Mouse (Mus musculus) right cerebral cortex, postnatal 4 days (tissue): Measurements from ENCODE around the gene Cacna1c.

ENCODE experiments used
- DNase-seq: peaks from one replicate; pipeline ENCODE4 v3.0.0-alpha.2; 2022

The Cacna1c gene

DNA sequence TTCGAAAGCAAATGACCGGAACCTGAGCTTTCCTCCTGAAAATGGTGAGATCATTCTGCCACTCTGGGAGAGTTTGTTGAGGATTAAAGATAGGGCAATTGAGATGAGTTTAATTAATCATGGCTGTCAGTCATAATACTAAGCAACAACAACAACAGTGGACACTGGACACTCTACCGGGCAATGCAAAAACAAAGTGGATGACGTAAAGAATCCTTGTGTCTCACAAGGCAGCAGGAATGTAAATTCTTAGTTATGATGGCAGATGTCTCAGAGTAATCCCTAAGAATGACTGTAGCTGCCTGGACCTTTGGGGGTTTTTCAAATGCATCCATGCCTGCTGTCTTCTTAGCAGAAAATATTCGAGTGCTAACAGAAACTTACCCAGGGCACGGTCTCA, 471.8 kb downstream of the Cacna1c start:
- DNase-seq: no peak

DNA sequence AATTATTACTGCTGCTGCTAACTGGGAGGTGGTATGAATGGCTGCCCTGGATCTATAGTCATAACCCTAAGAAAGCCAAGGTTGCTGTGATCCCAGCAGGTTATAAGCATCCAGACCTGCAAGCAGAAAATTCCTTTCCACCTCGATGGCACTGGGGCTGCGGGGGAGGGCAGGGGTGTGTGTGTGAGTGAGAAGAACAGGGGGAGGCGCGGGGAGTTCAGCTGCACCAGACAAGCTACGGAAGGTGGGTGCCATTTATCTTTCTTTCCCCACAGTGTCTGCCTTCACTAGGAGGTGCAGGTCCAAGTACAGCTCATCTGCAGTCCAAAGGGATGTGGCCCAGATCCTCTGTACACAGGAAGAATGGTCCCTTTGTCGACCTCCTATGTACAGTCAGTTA, 473.9 kb downstream of the Cacna1c start:
- DNase-seq: no peak

DNA sequence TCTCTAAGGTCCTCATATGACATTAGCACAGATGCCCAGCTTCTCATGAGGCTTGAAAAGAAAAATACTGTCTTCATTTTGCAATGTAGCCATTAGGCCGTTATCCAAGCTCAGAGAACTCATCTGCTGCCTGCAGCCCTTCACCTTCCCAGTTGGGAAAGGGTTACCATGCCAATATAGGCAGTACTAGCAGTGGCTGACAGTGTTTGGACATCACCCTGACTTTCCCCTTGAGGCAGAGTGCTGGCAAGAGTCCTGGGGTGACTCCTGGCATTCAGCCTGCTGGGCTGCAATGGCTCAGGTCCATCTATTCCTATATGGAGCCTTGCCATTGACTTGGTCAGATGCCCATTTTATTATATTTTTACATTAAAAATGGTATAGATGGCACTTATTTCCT, 476.7 kb downstream of the Cacna1c start:
- no peak for DNase-seq

DNA sequence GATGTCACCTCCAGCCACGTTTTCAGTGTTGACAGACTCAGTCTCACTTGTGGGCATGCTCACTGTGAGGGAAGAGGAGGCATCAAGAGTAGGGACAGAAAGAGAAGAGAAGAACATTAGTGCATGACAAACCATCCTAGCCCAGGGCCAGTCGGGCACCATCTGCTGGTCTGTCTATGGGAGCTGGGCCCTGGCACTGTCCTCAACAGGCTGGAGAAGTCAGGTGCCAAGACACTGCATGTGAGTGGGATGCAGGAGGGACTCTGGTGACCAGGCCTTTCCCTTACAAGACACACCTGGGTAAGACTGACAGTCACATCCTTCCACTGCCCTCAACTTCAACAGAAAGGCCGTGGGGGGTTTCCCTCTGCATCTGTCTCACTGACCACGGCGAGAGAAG, 482.9 kb downstream of the Cacna1c start:
- no peak for DNase-seq

- DNase-seq: no peak
These were observed 484.4 kb downstream of the Cacna1c start for GRCm38 (mm10) chr6:118711677-118712322.

- DNase-seq: no peak
These were observed 489.2 kb downstream of the Cacna1c start for GRCm38 (mm10) chr6:118707066-118707465.

DNA sequence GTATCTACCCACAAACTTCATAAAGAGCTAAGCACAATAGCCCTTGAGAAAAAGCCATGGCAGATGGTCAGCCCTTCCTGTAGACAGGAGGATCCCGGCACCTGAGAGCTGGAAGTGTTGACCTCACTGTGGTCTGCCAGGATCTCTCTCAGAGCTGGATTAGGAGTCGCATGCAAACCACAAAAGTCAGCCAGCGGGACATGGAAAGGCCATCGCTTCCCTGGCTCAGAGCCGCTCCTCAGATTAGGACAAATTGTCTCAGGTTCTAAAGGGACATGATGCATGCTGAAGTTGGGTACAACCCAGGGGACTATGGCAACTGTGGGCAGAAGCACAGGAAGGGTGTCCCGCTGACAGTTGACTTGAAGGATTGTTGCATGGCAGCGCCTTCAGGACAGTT, 490.4 kb downstream of the Cacna1c start:
- no peak for DNase-seq

DNA sequence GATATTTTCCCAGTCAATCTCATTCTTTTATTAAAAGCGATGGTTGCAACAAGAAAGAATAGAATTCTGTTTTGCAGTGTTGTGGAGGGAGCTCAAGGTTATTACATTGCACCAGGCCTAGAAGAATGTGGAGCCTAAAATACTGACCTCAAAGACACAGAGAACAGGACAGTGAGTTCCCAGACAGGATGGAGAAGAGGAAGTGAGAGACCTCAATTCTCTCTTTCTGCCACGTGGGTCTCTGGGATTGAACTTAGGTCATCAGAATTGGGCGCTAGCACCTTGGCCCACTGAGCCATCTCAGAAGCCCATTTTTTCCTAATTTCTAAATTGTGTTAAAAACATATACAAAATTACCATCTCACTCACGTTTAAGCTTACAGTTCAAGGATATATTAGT, 501.6 kb downstream of the Cacna1c start:
- no peak for DNase-seq

DNA sequence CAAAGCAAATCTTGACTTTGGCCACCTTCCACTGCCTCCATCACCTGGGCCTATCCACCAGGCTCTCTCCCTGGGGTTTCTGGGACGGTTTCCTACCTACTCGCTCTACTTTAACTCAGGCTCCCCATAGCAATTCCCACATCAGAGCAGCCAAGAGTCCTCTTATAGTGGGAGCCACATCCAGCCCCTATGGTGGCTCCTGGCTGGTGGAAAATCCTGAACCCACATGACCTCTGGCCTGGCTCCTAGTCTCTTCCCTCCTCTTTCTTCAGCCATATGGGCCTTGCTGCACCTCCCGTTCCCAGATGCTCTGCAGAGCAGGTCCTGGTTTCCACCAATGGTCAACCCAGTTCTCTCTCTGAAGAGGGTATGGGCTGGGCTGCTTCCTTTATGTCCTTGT, 506.8 kb downstream of the Cacna1c start:
- no peak for DNase-seq

DNA sequence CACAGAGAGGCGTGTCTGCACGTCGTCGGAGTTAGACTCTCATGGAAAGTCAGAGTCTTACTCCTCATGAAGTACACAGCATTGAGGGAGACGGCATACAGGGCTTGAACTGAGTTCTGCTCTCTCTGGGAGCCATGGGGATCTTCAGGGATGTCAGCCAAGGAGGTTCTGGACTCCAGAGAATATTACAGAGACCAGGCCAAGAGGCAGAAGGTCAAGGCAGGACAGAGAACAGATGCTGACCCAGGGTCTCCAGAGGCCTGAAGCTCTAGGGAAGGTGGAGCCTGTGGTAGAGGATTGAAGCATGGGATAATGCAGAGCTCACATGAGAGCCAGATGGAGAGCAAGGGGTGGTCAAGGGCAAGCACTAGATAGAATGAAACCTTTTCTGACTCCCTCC, 507.4 kb downstream of the Cacna1c start:
- DNase-seq: no peak

DNA sequence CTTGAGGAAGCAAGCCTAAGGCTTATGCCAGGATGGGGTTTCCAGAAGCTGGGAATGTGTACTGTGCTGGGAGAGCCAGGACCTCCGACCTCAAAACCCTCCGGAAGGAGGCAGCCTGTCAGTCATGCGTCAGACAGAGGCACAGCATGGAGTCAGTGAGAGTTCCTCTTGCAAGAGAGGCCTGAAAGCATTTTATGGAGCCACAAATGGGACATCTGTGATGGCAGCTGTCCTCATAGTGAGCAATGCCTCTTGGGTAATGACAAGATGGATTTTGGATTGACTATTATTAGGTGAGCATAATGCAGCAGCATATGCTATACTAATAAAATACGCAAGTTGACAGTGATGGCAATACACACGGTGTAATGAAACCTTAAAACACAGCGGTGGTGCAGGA, 515.4 kb downstream of the Cacna1c start:
- no peak for DNase-seq

- DNase-seq: no peak
These were observed 518.2 kb downstream of the Cacna1c start for GRCm38 (mm10) chr6:118678031-118678430.

DNA sequence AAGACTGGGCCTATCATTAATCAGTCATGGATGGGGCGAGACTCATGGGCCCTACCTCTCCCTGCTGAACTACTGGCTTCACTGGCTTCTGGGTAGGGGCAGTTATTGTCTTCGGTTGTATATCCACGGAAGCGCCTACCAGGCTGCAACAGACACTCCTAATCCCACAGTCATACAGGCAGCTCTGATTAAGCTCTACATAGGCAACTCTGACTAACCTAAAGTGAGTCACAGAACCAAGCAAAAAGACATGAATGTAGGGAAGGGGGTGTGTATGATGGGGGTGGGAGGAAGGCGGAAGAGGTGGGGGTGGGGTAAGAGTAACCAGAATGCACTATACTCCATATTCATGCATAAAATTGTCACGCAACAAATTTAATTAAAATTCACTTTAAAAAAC, 518.9 kb downstream of the Cacna1c start:
- no peak for DNase-seq

GRCm38 (mm10) chr6:118674781-118675180, 521.4 kb downstream of the Cacna1c start:
- DNase-seq: no peak

- no peak for DNase-seq
These were observed 522.1 kb downstream of the Cacna1c start for GRCm38 (mm10) chr6:118673974-118674695.

GRCm38 (mm10) chr6:118653331-118653730, 542.9 kb downstream of the Cacna1c start:
- DNase-seq: no peak

DNA sequence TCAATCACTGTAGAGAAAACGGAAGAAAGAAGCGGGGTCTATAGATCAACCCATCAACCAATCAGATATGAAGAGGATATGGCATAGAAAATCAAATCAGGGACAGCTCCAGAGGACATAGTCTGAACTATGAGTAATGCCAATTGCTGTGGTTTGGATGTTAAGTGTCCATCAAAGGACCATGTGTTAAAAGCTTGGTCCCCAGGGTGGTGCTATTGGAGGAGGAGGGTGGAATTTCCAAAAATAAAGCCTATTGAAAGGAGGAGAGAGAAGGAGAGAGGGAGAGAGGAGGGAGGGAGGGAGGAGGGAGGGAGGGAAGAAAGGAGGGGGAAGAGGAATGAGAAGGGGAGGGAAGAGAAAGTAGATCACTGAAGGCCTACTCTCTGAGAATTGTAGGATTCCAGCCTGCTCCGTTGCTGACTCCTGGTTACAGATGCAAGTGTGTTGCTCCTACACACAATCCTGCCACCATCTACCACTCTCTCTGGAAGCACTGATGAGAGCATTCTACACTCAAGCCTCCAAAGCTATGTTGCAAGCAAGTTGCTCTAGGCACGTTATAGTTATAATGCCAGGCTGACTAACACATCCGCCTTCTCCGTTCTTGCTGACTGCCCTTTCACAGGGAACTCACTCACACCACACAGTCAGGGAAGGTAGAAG, 547.0 kb downstream of the Cacna1c start:
- DNase-seq: no peak

DNA sequence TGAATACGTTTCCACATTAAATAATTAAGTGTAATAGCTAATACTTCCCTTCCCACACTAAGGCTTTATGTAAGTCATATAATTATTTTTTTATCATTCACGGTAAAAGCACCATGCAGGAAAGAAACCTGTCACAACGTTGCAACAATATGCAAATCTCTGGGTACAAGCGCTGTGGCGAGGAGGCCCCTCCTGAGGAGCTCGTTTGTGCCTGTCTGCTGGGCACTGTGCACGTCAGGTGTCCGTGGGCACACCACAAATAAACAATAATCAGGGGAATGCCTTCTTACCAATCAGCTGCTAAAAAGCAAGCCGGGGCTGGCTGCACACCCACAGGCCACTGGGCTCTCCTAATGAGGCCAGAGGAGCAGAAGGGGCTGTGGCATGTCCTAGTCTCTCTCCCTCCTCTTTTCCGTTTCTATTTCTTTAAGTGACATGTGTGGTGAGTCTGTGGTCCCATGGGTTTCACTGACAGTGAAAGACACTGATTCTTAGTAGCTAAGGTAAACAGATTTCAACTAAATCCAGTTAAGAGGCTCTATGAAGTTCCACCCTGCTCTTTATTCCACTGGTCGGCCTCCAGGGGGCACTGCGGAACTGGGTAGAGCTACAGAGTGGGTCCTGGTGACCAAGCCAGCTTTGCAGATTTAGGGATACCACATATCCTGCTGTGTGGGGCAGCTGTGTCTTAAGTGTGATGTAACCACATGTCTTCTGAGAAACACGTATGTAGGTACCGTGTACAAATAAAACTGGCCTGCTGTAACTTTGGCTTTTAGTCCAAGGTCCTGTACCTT, 549.8 kb downstream of the Cacna1c start:
- DNase-seq: peak; percentile 93

DNA sequence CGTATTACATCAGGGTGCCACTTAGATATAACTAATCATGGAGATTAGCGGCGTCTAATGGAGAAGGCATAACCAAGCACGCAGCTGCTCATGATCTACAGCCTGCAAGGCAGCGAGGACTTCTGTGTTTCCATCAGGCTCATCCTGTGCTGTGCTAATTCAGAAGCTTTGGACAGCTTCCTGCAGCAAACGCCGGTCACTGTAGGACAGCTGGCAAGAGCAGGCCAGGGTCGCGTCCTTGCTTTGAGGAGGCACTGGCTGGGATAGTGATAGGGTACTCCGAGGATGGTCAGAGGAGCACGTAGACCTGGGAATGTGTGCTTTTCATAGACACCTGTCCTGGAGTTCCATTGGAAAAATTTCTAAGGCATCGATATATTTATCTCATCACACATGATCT, 551.4 kb downstream of the Cacna1c start:
- DNase-seq: no peak

DNA sequence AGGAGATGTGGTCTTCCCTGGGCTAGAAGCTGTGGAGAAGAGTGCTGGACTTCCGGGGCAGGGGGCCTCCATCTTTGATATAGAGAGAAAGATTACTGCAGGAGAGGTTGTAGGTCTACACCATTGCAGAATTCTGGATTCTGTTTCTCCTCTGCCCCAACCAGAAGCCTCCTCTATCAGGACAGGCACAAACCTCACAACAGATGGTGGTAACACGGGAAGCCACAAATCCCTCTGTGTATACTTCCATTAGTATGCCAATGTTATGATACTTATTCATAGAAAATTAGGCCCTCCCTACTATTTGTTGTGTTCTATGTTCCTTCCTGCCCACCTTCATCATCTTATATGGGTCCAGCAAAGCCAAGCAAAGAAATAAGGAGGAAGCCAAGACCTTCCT, 552.7 kb downstream of the Cacna1c start:
- no peak for DNase-seq

DNA sequence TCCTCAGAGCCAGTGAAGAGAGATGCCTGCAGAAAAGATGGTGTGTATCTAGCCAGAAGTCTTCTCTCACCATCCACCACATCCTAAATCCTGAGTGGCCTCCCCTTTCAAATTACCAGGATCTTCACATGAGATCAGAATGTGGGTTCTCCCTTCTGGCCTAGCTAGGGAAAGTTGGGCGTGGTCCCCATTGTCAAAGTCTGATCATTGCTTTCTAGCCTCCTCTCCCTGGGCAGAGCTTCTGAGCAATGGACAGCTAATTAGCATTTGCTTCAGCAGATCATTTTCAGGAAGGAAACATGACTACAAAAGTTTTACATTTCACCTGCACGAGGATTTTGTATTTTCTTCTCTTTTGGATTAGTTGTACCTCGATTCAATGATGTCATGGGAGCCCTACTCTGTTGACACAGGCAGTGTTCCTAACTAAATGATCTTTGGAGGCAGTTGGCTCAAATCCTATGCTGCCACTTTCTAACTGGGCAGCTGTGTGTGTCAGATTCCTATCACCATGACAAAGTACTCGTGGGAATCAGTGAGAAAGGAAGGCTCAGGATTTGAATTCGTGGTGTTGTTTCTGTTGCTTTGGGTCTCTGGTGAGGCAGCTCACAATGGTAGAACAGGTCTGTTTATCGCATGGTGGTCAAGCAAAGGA, 554.4 kb downstream of the Cacna1c start:
- no peak for DNase-seq

DNA sequence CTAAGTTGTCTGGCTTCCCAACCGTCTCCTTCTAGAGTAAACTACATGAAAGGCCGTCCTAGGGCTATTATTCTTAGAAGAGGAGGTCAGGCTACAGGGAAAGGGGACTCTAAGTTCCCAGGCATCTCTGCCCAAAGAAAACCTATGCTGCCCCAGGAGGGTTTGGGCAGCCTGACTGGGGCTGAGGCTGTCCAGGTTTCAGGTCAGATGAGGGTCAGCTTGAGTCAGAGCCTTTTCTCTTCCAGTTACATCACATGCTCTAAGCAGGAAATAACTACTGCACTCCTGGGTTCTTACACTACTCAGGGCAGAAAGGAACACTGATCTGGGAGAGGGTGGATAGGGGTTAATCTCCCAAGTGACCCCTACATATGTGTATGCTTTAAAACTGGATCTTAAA, 556.4 kb downstream of the Cacna1c start:
- DNase-seq: no peak

DNA sequence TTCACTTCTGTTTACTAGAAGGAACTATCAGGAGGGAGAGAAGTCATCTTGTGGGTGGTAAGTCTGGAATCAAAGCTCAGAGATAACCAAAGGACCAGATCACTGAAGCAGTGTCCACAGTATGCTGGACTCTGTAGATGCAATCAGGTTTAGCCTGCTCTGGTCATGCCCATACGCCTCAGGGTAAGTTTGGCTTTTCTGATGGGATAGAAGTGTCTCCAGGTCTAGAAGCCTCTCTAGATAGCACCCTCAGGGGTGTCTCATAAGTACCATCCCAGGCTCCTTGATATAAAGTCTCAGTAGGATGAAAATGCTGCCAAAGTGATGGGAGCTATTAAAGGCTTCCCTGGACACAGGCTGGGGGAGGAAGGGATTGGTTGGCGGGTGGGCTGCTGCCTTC, 557.3 kb downstream of the Cacna1c start:
- no peak for DNase-seq
